Mouse (Mus musculus) embryonic facial prominence, embryonic 12.5 days (tissue): ENCODE results near the gene Eif3b. TPM values are rescaled to one million over a fixed set of nuclear protein-coding genes. Genes with fewer than 3 reads are reported as not detected.

Experiments used
- microRNA-seq: library from miRNA; unstranded; fragments of <30 nt; microRNA quantifications from one replicate; pipeline ENCODE4, GENCODE M21; 2017
- polyA plus RNA-seq: library from polyadenylated mRNA; unstranded; fragments of >200 nt; fragmentation: Nextera tagmentation; extraction: Ambion mirVana; gene quantifications from 2 replicates; pipeline ENCODE4 v1.2.1, GENCODE M21; 2016

The Eif3b gene
- polyA plus RNA-seq, 1 experiment from 2014 or later = 187 TPM

Small RNA genes within 50 kb of the gene (microRNA-seq; reads per million reads assigned to microRNA genes)
- gene Mir7038 = 0.91 reads per million

Other genes with a start within 250 kb of the Eif3b start
- gene Mad1l1, start 97.8 kb upstream of the Eif3b start, polyA plus RNA-seq = 56.3 TPM in 2 replicates
- 48.1 and 50.6 TPM in 2 replicates for gene Nudt1, start 97.7 kb upstream of the Eif3b start, polyA plus RNA-seq
- gene Mrm2, start 87.4 kb upstream of the Eif3b start, polyA plus RNA-seq = 24.0 and 24.9 TPM in 2 replicates
- gene Snx8, start 30.1 kb upstream of the Eif3b start, polyA plus RNA-seq = 21.4 and 21.5 TPM in 2 replicates
- 0.05 TPM in 1 of 2 replicates, not detected in the other for gene Gm4869, start 26.3 kb downstream of the Eif3b start, polyA plus RNA-seq
- gene Chst12, start 86.2 kb downstream of the Eif3b start, polyA plus RNA-seq = 17.5 and 18.9 TPM in 2 replicates
- 0.53 and 1.1 TPM in 2 replicates for gene Grifin, start 145.7 kb downstream of the Eif3b start, polyA plus RNA-seq
- gene Lfng, start 188.0 kb downstream of the Eif3b start, polyA plus RNA-seq = 14.0 and 14.2 TPM in 2 replicates
- 60.6 and 62.6 TPM in 2 replicates for gene Ttyh3, start 229.7 kb downstream of the Eif3b start, polyA plus RNA-seq